Mouse (Mus musculus): ENCODE measurements around the gene Dexi.
A peak's percentile ranks its signal among the peaks of the same experiment; 100 is the strongest.

Gene Dexi

GRCm38 (mm10) chr16:10542698-10543365, at the start of gene Dexi:
TSS of gene Dexi (minus strand) at chr16:10543054.
- peak; percentile 78 to 96 for DNase-seq (ENCODE audit: low spot score in 2 of 2)

GRCm38 (mm10) chr16:10586546-10586945, 43.7 kb upstream of the Dexi start:
- DNase-seq (ENCODE audit: low spot score in 2 of 2) = no peak

- DNase-seq (ENCODE audit: low spot score in 2 of 2) = no peak
Observed at GRCm38 (mm10) chr16:10585165-10585564, 42.3 kb upstream of the Dexi start.

GRCm38 (mm10) chr16:10581234-10581898, 38.5 kb upstream of the Dexi start:
- DNase-seq (ENCODE audit: low spot score in 2 of 2) = no peak

GRCm38 (mm10) chr16:10578376-10578775, 35.5 kb upstream of the Dexi start:
- no peak for DNase-seq (ENCODE audit: low spot score in 2 of 2)

GRCm38 (mm10) chr16:10577548-10577947, 34.7 kb upstream of the Dexi start:
- no peak for DNase-seq (ENCODE audit: low spot score in 2 of 2)

- DNase-seq (ENCODE audit: low spot score in 2 of 2) = no peak
Observed at GRCm38 (mm10) chr16:10575915-10576314, 33.1 kb upstream of the Dexi start.

GRCm38 (mm10) chr16:10574936-10575335, 32.1 kb upstream of the Dexi start:
- no peak for DNase-seq (ENCODE audit: low spot score in 2 of 2)

GRCm38 (mm10) chr16:10571820-10572219, 29.0 kb upstream of the Dexi start:
- no peak for DNase-seq (ENCODE audit: low spot score in 2 of 2)

- DNase-seq (ENCODE audit: low spot score in 2 of 2) = peak; percentile 30 to 45
Observed at GRCm38 (mm10) chr16:10570708-10571107, 27.9 kb upstream of the Dexi start.

- no peak for DNase-seq (ENCODE audit: low spot score in 2 of 2)
Observed at GRCm38 (mm10) chr16:10569809-10570395, 27.0 kb upstream of the Dexi start.

GRCm38 (mm10) chr16:10567153-10567552, 24.3 kb upstream of the Dexi start:
- DNase-seq (ENCODE audit: low spot score in 2 of 2) = no peak

- peak; percentile 34 to 40 for DNase-seq (ENCODE audit: low spot score in 2 of 2)
Observed at GRCm38 (mm10) chr16:10565278-10565885, 22.5 kb upstream of the Dexi start.

GRCm38 (mm10) chr16:10559991-10560390, 17.1 kb upstream of the Dexi start:
- DNase-seq (ENCODE audit: low spot score in 2 of 2) = no peak

- DNase-seq (ENCODE audit: low spot score in 2 of 2) = no peak
Observed at GRCm38 (mm10) chr16:10553858-10554257, 11.0 kb upstream of the Dexi start.

GRCm38 (mm10) chr16:10551592-10551991, 8.7 kb upstream of the Dexi start:
- DNase-seq (ENCODE audit: low spot score in 2 of 2) = no peak

- no peak for DNase-seq (ENCODE audit: low spot score in 2 of 2)
Observed at GRCm38 (mm10) chr16:10549600-10549999, 6.7 kb upstream of the Dexi start.

GRCm38 (mm10) chr16:10548938-10549337, 6.1 kb upstream of the Dexi start:
- no peak for DNase-seq (ENCODE audit: low spot score in 2 of 2)

- no peak for DNase-seq (ENCODE audit: low spot score in 2 of 2)
Observed at GRCm38 (mm10) chr16:10546865-10547264, 4.0 kb upstream of the Dexi start.

GRCm38 (mm10) chr16:10544995-10545622, 2.3 kb upstream of the Dexi start, which contains the start of gene Clec16a:
TSS of gene Clec16a (plus strand) at chr16:10545339.
- peak; percentile 97 for DNase-seq (ENCODE audit: low spot score in 2 of 2)

GRCm38 (mm10) chr16:10542266-10542665, 588 bp downstream of the Dexi start:
- DNase-seq (ENCODE audit: low spot score in 2 of 2) = peak; percentile 21 to 29

- DNase-seq (ENCODE audit: low spot score in 2 of 2) = peak; percentile 9 to 33
Observed at GRCm38 (mm10) chr16:10541598-10541930, 1.3 kb downstream of the Dexi start.
